Mouse (Mus musculus): ENCODE results near the gene Tdg. TPM values are rescaled to one million over a fixed set of nuclear protein-coding genes. Genes with fewer than 3 reads are reported as not detected.

Gene Tdg
- total RNA-seq, 2 experiments from 2014 or later: 8.6 to 9.6 TPM

DNA sequence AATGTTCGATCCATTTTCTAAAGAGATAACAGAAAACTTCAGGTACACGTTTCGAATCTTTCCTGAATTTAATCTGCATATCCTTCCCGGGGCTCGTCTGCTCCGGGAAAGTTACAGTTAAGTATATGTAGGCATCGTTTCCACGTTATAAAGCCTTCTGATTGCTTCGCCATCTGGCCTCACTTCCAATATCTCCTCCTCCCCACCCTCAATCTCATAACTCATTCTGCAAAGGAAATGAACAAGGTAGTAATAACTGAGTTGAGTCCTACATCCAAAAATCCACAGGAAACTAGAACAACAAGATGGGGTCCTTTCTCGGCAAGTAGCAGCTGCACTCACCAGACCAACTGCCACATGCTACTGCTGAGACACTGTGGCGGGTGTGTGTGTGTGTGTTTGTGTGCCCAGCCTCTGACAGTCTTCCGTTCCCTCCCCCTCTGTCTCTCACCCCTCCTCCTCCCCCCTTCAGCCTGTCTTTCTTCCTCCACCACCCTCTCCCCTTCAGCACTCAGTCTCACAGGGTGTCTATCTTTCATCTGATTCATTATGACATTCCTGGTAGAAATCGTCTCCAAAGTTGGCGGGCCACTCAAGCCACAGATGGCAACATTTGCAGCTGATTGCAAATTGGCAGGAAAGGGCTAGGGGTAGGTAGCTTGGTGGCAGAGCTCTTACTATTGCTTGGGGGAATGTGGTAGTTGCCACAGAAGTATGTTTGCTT, 32.8 kb downstream of the Tdg start:
- no peak for DNase-seq

GRCm38 (mm10) chr10:82663289-82663688, 33.7 kb downstream of the Tdg start:
- DNase-seq: no peak

DNA sequence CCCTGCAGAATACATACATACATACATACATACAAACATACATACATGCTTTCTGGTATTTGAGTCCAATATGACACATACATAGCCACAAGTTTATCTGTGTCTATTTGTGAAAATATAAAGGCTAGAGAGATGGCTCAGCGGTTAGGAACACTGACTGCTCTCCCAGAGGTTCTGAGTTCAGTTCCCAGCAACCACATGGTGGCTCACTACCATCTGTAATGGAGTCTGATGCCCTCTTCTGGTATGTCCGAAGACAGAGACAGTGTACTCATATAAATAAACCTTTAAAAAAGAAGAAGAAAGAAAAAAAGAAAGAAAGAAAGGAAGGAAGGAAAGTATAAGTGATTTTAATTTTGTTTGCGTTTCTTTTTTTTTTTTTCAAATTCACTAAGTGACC, 36.3 kb downstream of the Tdg start:
- DNase-seq: no peak

- peak; percentile 85 to 93 for DNase-seq
Observed at GRCm38 (mm10) chr10:82666436-82667234, 37.0 kb downstream of the Tdg start.

- DNase-seq: no peak
Observed at GRCm38 (mm10) chr10:82670205-82670604, 40.6 kb downstream of the Tdg start.

GRCm38 (mm10) chr10:82676949-82677348, 47.3 kb downstream of the Tdg start:
- no peak for DNase-seq

GRCm38 (mm10) chr10:82680769-82681168, 51.1 kb downstream of the Tdg start:
- no peak for DNase-seq

DNA sequence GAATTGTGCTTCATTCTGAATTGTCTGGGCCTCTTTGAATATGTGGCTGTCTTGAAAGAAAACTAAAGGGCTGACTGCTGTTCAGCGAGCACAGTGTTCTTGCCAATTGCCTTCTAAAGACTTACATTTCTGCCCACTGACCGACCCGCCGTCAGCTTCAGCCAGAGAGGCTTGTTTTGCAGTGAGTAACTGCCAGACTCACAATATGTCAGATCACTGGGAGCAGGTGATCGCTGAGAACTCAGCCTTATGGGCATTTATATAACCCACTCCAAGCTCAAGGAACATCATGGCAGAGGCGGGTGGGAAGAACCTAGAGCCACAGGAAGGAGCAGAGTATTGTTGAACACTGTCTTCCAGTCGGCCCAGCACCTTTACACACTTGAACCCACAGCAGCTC, 52.0 kb downstream of the Tdg start:
- no peak for DNase-seq

DNA sequence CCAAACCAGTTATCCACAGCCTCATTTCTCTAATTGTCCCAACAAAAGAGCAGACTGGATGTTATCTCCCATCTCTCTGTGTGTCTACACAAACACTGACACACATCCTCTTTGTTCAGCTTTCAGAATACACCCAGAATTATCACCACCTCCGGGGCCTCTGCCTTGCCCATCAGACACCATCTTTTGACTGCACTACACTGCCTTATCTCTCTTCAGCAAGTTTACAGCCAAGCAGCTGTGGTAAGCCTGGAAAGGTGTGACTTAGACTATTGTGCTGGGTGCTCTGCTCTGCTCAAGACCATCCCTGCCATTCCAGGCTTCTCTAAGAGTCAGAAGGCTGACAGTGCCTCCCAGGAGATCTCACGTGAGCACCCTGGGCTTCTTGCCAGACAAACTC, 55.8 kb downstream of the Tdg start:
- DNase-seq: no peak

DNA sequence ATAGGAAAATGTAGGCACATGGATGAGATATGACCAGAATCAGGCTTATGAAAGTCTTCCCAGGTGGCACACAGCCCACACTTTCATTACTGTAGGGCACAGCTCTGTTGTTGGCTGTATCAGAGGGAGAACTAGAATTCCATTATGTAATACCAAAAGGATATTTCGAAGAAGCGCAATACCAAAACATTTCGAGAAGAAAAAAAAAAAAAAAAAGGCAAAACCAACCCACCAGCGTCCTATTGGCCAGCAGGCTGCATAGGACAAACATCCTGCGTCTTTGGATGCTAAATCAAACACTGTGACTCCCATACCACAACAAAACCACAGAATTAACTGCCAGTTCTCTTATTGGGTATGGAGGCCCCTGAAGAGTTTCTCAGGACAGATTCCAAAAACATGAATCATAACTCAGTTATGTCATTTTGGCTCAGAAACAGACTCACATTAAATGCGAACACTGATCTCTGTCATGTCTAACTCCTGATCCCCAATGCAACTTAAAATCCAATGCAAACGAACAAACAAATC, 60.1 kb downstream of the Tdg start:
- DNase-seq: peak; percentile 43 to 48

DNA sequence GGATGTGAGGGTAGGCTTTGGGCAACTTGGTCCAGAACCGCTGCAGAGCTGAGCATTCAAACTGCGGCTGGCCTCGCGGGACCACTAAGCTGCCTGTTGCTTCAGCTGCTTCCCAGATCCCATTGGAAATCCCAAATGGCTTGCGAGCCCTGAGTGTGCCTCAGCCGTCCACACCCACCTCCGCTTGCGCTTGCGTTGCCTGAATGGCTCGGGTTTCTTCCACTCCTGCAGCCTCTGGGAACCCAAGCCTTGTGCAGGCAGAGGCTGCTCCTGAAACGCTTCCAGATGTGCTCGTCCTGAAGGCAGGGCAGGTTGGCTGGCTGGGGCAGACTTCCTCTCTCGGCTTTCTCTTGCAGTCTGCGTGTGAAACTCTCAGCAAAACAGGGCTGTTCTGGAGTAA, 60.9 kb downstream of the Tdg start, which contains the start of gene Glt8d2:
TSS of gene Glt8d2 (minus strand) at position 157 of the 400 bp plus-strand sequence.
- peak; percentile 74 to 87 for DNase-seq

GRCm38 (mm10) chr10:82695956-82696355, 66.3 kb downstream of the Tdg start, which contains the start of gene Hcfc2:
Gene Hcfc2 (plus strand): TSS chr10:82696160.
- DNase-seq: no peak

DNA sequence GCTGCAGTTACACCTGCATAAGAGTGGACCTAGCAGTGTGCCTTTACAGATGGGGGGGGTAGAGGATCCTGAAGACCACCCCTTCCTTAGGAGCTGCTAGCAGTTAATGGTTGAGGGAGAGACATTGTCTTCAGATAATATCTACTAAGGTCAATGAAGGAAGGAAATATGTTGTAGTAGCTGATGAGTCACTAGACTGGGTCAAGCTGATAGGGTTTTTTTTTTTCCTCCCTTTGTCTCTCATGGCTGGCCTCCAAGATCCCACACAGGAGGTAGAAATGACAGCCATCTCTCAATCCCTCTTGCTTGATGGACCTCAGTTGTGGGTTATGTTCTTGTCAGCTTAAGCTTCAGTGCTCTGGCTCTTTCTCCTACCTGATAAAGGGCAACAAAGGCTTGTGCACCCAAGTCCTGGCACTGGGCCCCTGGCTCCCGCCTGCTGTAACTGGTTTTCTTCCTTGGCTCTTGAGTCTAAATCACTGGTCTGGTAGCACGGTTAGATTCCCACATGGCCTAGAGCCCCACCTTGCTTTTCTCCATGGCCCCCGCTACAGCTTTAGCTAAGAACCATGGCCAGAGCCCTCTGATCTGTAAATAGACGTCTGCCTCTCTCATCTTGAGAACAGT, 66.9 kb downstream of the Tdg start:
- DNase-seq: peak; percentile 13 to 18

DNA sequence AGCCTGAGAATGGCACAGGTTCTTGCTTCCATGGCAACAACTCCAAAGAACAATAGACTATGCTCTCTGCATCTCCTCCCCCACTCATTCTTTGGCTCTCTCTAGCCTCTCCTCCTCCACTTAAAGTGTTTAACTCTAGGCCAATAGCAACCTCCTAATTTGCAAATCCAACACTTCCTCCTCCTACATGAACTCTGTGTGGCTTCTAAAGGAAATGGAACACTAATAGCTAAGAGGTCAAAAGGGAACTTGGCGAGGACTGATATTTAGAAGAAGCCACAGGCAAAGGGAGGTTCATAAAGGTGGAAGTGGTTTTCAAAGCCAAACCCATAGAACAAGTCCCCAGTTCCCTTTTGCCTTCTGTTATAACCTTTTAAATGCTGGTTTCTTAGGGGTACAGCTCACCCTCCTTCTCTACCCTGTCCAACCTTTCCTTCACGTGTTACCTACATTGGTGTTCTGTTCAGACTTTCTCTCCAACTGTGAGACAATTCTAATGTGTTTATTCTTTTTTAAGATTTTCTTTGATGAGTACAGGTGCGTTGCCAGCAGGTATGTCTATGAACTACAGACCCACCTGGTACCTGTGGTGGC, 67.8 kb downstream of the Tdg start:
- DNase-seq: peak in 1 of 2 experiments; percentile 53

GRCm38 (mm10) chr10:82698712-82699261, 69.2 kb downstream of the Tdg start:
- DNase-seq: peak; percentile 92 to 94

DNA sequence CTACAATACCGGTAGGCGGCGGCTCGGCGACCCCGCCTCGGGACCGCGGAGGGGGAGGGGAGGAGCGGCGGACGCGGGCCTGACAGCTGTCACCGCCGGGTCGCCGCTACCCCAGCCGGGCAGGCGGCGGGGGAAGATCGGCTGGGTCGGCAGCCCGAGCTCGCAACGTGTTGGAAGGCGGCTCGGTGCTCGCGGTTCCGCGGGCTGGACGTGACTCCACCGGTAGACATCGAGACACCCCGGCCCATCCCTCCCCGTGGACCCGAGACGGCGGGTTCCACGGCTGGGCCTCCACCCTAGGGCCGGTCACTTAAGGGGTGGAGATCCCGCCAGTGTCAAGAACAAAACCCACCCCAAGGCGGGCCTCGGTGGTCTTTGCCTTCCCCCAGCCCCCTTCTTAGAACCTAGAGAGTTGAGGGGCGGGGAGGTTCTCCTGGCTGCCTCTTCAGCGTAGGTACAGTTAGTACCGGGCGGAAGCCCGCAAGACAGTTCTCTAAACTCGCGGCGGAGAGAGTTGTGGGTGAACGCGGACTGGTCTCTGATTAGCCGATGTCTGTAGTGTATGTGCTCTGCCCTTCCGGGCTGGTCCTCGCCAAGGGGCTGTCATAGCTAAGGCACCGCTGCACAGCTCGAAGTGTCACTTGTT, 69.8 kb downstream of the Tdg start:
- peak; percentile 15 to 34 for DNase-seq

Other genes with a start within 250 kb of the Tdg start
- not detected for gene Gm1553, start 137.2 kb upstream of the Tdg start, total RNA-seq (2021)
- 10 to 100 TPM; 27.6 to 35.3 TPM for gene 1190007I07Rik, start 6.6 kb upstream of the Tdg start, total RNA-seq (2021)
- gene Glt8d2, start 60.8 kb downstream of the Tdg start, total RNA-seq (2021): 1 to 10 TPM; 2.1 to 3.0 TPM
- 10 to 100 TPM; 29.9 to 32.3 TPM for gene Hcfc2, start 66.3 kb downstream of the Tdg start, total RNA-seq (2021)
- 10 to 100 TPM; 13.0 to 14.5 TPM for gene Nfyb, start 134.3 kb downstream of the Tdg start, total RNA-seq (2021)
- gene Txnrd1, start 204.1 kb downstream of the Tdg start, total RNA-seq (2021): 10 to 100 TPM; 52.4 to 56.4 TPM
- gene Eid3, start 236.8 kb downstream of the Tdg start, total RNA-seq (2021): under 1 TPM; 0.20 to 0.28 TPM